Mouse (Mus musculus) kidney, adult 2 months (tissue): Measurements from ENCODE around the gene Aplp1. TPM values are rescaled to one million over a fixed set of nuclear protein-coding genes. Genes with fewer than 3 reads are reported as not detected.

Experiments
- DNase-seq: peaks from one replicate; pipeline ENCODE4 v3.0.0; 2021
- H3K27ac ChIP-seq: fragments of 200-500 bp; 2 replicates; pipeline ENCODE4 v1.5.1; 2012; ENCODE audit warnings: low read depth, low read length, control low read depth, inconsistent platforms; ENCODE audit not compliant: insufficient read depth
- H3K27me3 ChIP-seq: fragments of 200-500 bp; replicated peaks from 2 replicates; pipeline ENCODE4 v1.6.1; 2012; ENCODE audit warnings: mild to moderate bottlenecking, moderate library complexity, low read length, inconsistent platforms; ENCODE audit not compliant: control insufficient read depth, insufficient read depth
- H3K36me3 ChIP-seq: fragments of 200-500 bp; 2 replicates; pipeline ENCODE4 v1.6.1; 2012; ENCODE audit warnings: mild to moderate bottlenecking, moderate library complexity, low read length, inconsistent platforms; ENCODE audit not compliant: control insufficient read depth, insufficient read depth
- H3K4me1 ChIP-seq: fragments of 200-500 bp; 2 replicates; pipeline ENCODE4 v1.6.1; 2011; ENCODE audit warnings: low read length; ENCODE audit not compliant: control insufficient read depth, insufficient read depth
- H3K4me3 ChIP-seq: fragments of 200-500 bp; 2 replicates; pipeline ENCODE4 v1.5.1; 2011; ENCODE audit warnings: mild to moderate bottlenecking, low read depth, low read length, control low read depth; ENCODE audit not compliant: insufficient read depth
- CTCF ChIP-seq: fragments of 200-500 bp; conservative IDR thresholded peaks from 2 replicates; pipeline ENCODE4 v1.5.1; 2011; ENCODE audit warnings: low read depth, mild to moderate bottlenecking, control low read depth, low read length, moderate library complexity, mixed read lengths; ENCODE audit not compliant: insufficient read depth, insufficient read length
- POLR2A ChIP-seq: fragments of 200-500 bp; IDR thresholded peaks from one replicate; pipeline ENCODE4 v1.6.1; 2011; ENCODE audit warnings: low read depth, low read length, control low read depth
- whole genome bisulfite sequencing: fragments of 180-500 bp; shearing (Covaris S2); methylation state at CpG from one replicate; pipeline ENCODE4 v1.1.7; 2018; 5-methylcytosine and 5-hydroxymethylcytosine counted together
- polyA plus RNA-seq: library from polyadenylated mRNA; depleted of rRNA; stranded (reverse); fragments of >200 nt; gene quantifications from 2 replicates; pipeline ENCODE4 v1.2.3, GENCODE M21; 2012

Gene Aplp1
- polyA plus RNA-seq, 1 experiment, result 13.0 TPM

DNA sequence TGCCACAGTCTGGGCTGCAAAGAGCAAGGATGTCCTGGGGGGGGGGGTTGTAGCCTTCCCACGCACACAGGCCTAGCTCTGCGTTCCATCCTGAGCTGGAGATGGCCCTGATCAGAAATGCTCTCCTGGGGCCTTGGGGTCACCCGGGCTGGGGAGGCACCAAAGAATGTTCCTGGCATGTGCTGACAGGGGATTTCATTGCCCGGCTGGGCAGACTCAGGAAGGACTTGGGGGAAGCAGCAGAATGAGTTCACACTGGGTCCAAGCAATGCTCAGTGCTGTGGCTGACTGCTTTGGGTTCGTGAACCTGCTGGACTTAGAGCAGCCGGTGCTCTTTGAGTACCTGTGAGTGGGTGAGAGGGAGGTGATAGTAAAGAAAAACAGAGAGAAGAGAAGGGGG is 14.1 kb upstream of the Aplp1 start:
- Histone ChIP-seq H3K36me3 (no peaks in the 10 kb centered on the region), H3K27me3 (peaks cover 2% of the 10 kb centered on the region; the same call in 1 of the 2 replicates), H3K4me1 (no peaks in the 10 kb centered on the region), H3K27ac (no peak overlapping the region), H3K4me3 (no peak overlapping the region)
- TF ChIP-seq POLR2A (no peak), CTCF (no peak)
- WGBS, result 22% methylated on average over 6 of the region's 6 CpGs
- no peak for DNase-seq

DNA sequence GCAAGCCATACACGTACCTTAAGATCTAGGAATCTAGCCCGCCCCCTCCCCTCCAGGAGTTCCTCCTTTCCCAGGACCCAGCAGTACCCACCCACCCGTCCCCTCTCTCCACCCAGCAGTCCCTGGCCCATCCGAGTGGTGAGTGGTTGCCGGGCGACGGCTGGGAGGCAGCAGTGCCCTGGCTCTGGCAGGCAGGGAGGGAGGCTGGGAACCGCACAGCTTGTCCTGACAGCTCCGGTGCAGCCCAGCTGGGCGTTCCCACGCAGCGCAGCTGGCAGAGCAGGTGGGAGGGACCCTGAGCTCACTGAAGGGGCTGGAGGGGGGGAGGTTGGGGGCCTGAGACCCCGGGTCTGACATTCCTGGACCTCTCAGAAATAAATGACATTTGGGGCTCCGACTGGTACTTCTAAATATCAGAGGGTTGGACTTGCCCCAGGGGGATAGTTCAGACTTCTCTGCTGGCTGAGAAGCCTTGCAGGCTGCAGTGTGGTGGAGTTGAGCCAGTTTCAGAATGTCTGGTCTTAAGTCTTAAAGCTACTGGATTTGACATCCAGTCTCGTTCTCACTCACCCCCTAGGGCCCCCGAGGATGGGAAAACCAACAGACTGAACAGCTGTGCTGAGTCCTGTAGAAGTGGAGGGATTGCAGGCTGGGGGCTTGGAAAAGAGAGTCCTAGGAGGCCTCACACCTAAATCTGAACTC is 12.4 kb upstream of the Aplp1 start, which contains the start of the genes Kirrel2 and Nphs1:
Kirrel2 (minus strand) TSS at position 62 of the 702 bp plus-strand sequence.
Nphs1 (plus strand) TSS at position 687 of the 702 bp plus-strand sequence.
- Histone ChIP-seq H3K4me1 (no peaks in the 10 kb centered on the region), H3K27me3 (peaks cover 2% of the 10 kb centered on the region; the same call in 1 of the 2 replicates), H3K4me3 (no peak within 1 kb of the TSS), H3K27ac (no peak within 1 kb of the TSS), H3K36me3 (no peaks in the 10 kb centered on the region)
- no peak for DNase-seq
- WGBS, result 3% methylated on average over 16 of the region's 16 CpGs
- TF ChIP-seq CTCF, result no peak

DNA sequence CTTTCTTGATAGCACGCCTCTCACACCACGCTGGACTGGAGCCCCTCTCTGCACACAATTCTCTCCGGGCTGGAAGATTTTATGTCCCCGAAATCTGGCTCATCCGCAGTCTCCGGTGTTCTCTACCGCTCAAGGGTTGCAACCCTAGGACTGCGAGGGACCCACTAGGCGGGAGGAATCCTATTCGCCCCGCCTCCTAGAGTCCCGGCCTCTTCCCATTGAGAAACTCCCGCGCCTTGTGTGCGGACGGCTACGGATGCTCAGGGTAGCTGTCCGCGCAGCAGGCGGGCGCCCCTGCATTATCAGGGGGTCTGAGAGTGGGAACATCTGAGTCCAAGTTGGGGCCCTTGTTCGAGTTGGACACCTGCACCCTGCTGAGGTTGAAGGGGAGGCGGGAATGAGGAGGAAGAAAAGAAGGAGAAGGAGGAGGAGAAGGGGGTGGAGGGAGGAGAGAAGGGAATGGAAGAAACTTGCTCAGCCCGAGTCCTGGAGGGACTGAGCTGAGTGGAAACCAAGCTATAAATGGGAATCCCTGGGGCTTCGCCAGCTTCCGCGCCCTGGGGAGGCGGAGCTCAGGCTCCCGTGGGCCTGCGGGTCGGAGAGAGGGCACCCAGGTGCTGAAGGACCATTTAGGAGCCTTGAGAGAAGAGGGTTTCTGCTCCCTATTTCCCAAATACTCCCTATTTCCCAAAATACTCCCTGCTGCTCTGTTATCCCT is 11.7 kb upstream of the Aplp1 start:
- no peaks in the 10 kb centered on the region for H3K36me3 ChIP-seq
- H3K4me3 ChIP-seq, result no peak overlapping the region
- no peak overlapping the region for H3K27ac ChIP-seq
- H3K27me3 ChIP-seq, result peaks cover 2% of the 10 kb centered on the region; the same call in 1 of the 2 replicates
- H3K4me1 ChIP-seq, result no peaks in the 10 kb centered on the region
- WGBS, result 2% methylated on average over 31 of the region's 31 CpGs
- no peak for DNase-seq
- TF ChIP-seq CTCF (no peak), POLR2A (no peak)

DNA sequence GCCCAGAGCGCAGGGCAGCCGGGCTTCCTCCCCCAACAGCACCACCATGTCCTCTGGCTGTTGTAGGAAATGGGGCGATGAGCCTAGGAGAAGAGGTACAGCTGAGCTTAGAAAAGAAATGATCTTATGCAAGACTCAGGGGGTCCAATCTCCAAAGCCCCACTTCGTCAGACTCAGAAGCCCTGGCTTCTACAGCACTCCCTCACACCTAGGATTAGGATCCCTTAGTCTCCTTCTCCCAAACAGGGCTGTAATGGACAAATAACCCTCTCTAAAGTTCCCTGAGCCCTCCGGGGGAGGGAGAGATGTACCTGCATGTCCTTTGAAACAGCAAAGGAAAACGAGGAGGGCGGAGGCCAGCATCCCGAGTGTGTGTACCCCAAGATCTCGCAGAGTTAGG is 11.2 kb upstream of the Aplp1 start:
- H3K4me3 ChIP-seq, result no peak overlapping the region
- H3K27me3 ChIP-seq, result peaks cover 2% of the 10 kb centered on the region; the same call in 1 of the 2 replicates
- no peaks in the 10 kb centered on the region for H3K4me1 ChIP-seq
- no peak overlapping the region for H3K27ac ChIP-seq
- WGBS, result under 1% methylated on average over 9 of the region's 9 CpGs
- DNase-seq, result no peak
- H3K36me3 ChIP-seq, result no peaks in the 10 kb centered on the region
- TF ChIP-seq POLR2A (no peak), CTCF (no peak)

DNA sequence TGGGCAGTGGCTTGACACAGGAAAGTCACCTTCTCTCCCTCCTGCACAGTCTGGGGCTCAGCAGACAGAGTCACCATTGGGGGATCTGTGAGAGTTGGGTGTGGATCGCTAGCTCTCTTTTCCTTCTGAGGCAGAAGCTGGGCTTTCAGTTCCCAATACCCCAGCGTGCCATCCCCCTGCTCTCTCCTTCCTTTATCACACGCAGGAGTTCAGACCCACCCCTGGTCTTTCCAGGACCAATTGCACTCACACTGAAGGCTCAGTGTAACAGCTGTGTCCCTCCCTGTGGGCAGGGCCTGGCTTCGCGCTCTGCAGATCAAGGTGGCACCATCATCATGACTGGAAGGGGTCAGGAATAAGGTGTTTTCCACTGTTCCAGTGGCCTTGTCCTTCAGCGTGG is 8.9 kb upstream of the Aplp1 start:
- Histone ChIP-seq H3K4me1 (no peaks in the 10 kb centered on the region), H3K4me3 (no peak overlapping the region), H3K27me3 (peaks cover 2% of the 10 kb centered on the region; the same call in 1 of the 2 replicates), H3K36me3 (no peaks in the 10 kb centered on the region), H3K27ac (no peak overlapping the region)
- 7% methylated on average over 6 of the region's 6 CpGs for WGBS
- no peak for TF ChIP-seq CTCF
- DNase-seq, result no peak

DNA sequence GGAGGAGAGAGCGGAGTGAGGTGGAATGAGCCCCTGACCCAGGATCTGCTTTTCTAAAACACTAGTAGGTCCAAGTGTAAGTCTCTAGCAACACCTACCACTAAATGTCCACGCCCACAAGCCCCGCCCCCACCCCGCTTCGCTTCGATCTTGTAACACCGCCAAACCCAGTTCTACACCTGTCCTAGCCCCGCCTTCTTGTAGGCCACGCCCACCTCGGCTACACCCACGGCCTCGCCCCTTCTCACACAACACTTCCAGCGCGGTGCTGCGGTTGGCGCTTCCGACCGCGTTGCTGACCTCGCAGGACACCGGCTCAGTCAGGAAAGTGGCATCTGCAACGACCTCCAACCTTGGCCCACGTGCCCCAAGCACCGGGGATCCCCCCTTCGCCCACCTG is 8.4 kb upstream of the Aplp1 start:
- 2% methylated on average over 25 of the region's 25 CpGs for WGBS
- Histone ChIP-seq H3K4me1 (no peaks in the 10 kb centered on the region), H3K4me3 (no peak overlapping the region), H3K36me3 (no peaks in the 10 kb centered on the region), H3K27me3 (peaks cover 2% of the 10 kb centered on the region; the same call in 1 of the 2 replicates), H3K27ac (no peak overlapping the region)
- peak; percentile 62 for DNase-seq
- TF ChIP-seq CTCF (no peak), POLR2A (no peak)

DNA sequence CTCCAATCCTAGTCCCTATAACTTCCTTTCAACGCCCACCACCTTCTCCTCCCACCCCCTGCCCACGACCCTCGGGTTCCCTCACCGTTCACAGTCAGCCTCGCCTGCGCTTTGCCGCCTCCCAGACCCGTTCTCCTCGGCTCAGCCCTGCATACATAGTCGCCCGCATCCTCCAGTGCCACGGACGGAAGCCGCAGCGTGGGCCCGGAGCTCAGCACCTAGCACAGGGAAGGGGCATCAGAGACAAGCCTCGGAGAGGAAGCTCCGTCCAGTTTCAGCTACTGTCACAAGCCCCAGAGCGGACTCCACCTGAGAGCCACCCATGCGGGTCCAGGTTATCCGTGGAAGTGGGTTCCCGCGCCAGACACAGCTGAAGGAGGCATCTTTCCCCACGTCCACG is 8.0 kb upstream of the Aplp1 start:
- H3K36me3 ChIP-seq, result no peaks in the 10 kb centered on the region
- no peak overlapping the region for H3K27ac ChIP-seq
- DNase-seq, result no peak
- H3K4me1 ChIP-seq, result no peaks in the 10 kb centered on the region
- WGBS, result 13% methylated on average over 25 of the region's 25 CpGs
- TF ChIP-seq POLR2A (no peak), CTCF (no peak)
- no peak overlapping the region for H3K4me3 ChIP-seq
- H3K27me3 ChIP-seq, result peaks cover 2% of the 10 kb centered on the region; the same call in 1 of the 2 replicates
